Mouse (Mus musculus) CH12.LX (cell line): ENCODE measurements around the gene Coro7.

ENCODE experiments used
- CHD1 ChIP-seq: IDR thresholded peaks from 2 replicates; pipeline ENCODE4 v1.6.1; 2012; ENCODE audit warnings: low read depth, low read length, improper control_type of control experiment, inconsistent platforms
- CTCF ChIP-seq, 2 experiments: IDR thresholded peaks in 1 of 2; conservative IDR thresholded peaks in 1 of 2; 2 replicates each; pipeline ENCODE4 v1.5.1; 2011 to 2012; ENCODE audit warnings: low read depth in 2 of 2, low read length in 2 of 2, improper control_type of control experiment in 1 of 2, inconsistent platforms in 1 of 2, mild to moderate bottlenecking in 1 of 2, moderate library complexity in 1 of 2
- EP300 ChIP-seq: IDR thresholded peaks from 2 replicates; pipeline ENCODE4 v1.6.1; 2011; ENCODE audit warnings: low read length, improper control_type of control experiment
- JUND ChIP-seq: conservative IDR thresholded peaks from 2 replicates; pipeline ENCODE4 v1.6.1; 2011; ENCODE audit warnings: low read depth, low read length, improper control_type of control experiment
- MXI1 ChIP-seq: IDR thresholded peaks from 2 replicates; pipeline ENCODE4 v1.6.1; 2011; ENCODE audit warnings: mild to moderate bottlenecking, low read depth, low read length, improper control_type of control experiment
- NELFE ChIP-seq: IDR thresholded peaks from 2 replicates; pipeline ENCODE4 v1.6.1; 2011; ENCODE audit warnings: low read depth, low read length, improper control_type of control experiment
- PAX5 ChIP-seq: IDR thresholded peaks from 2 replicates; pipeline ENCODE4 v1.6.1; 2012; ENCODE audit warnings: low read length, inconsistent platforms, mixed read lengths
- POLR2A ChIP-seq: IDR thresholded peaks from 2 replicates; pipeline ENCODE4 v1.6.1; 2011; ENCODE audit warnings: low read depth, mild to moderate bottlenecking, improper control_type of control experiment, low read length
- RCOR1 ChIP-seq: conservative IDR thresholded peaks from 2 replicates; pipeline ENCODE4 v1.6.1; 2012; ENCODE audit warnings: low read depth, mild to moderate bottlenecking, inconsistent platforms, low read length, improper control_type of control experiment
- SIN3A ChIP-seq: IDR thresholded peaks from 2 replicates; pipeline ENCODE4 v1.6.1; 2012; ENCODE audit warnings: low read length, improper control_type of control experiment, inconsistent platforms
- USF1 ChIP-seq: IDR thresholded peaks from 2 replicates; pipeline ENCODE4 v1.6.1; 2014; ENCODE audit warnings: low read depth, mild to moderate bottlenecking, inconsistent platforms, low read length, improper control_type of control experiment

DNA sequence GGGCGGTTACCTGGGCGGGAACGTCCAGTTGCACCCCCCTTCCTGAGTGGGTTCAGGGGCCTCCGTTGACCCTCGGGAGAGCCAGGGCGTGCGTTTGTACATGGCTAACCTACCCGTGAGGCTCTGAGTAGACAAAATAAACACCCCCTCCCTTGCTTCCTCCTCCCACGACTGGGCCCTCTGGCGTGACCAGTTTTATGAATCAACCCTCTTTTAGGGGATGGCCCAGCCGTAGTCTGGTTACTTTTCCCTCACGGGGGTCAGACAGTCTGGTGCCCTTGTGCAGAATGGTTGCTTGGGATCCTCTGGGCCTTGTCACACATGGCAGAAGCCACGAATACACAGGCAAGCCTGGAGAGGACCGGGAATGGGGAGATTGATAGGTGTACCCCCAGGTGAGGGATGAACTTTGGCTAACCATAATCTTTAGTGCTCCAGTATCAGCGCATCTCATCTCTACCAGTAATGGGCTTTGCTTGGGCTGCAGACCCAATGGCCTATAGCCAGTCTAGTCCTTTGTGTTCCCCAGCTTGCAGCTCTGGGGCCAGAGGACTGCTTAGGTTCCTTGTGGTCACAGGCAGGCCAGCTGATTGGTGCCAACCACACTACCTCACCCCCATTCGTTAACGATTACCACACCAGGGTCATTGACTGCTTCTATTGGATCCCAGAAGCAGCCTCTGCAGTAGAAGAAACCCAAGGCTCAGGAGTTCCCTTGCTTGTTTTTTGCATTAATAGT is 39.1 kb downstream of the Coro7 start:
- TF ChIP-seq NELFE, result no peak
- TF ChIP-seq USF1, result no peak
- no peak for TF ChIP-seq POLR2A
- no peak for TF ChIP-seq EP300
- no peak for TF ChIP-seq CTCF (conservative IDR thresholded peaks at IDR 0.05 in 1 of 2, IDR thresholded peaks at IDR 0.05 in 1 of 2; ENCODE audit: low read depth in 2 of 2, low read length in 2 of 2)
- no peak; the same call in 1 of the 2 replicates for TF ChIP-seq MXI1
- TF ChIP-seq RCOR1, result no peak
- TF ChIP-seq SIN3A, result no peak
- TF ChIP-seq CHD1, result no peak
- no peak for TF ChIP-seq PAX5
- no peak for TF ChIP-seq JUND
